ENCODE assay signal across 9 mouse cellular contexts in genomic region chr9:48099846-48100245, GRCm38 (mm10).
"Had no signal": no experiment of that assay in that cellular context is flagged by ENCODE, and none has a peak within 500 bp of the region (broad histone marks: within the 10 kb centered on the region; RNA-seq: fewer than 3 reads in every experiment).

No protein-coding gene starts in this region.

- DNase-seq: kidney, adult 11 months; kidney, adult 8-10 months; kidney, postnatal 25 days; layer of hippocampus, adult 9-11 months; liver, postnatal 0 days; lung, embryonic 14.5 days; right cerebral cortex, postnatal 25 days; spleen, adult 18-20 months; thymus, postnatal 25 days had no signal
